Mouse (Mus musculus) stomach, embryonic 16.5 days (tissue): ENCODE measurements around the gene Olfr64. TPM values are rescaled to one million over a fixed set of nuclear protein-coding genes. Genes with fewer than 3 reads are reported as not detected.

Experiments used
- ATAC-seq: fragments of 200-750 bp; cut with Nextera tagmentation; 2 replicates; pipeline ENCODE4 v1.8.0; 2017; ENCODE audit warnings: moderate number of reproducible peaks, moderate TSS enrichment; ENCODE audit not compliant: insufficient read depth, low FRiP score
- H3K27ac ChIP-seq: fragments of 300-500 bp; sonication (generic); 2 replicates; pipeline ENCODE4 v1.5.1; 2014; ENCODE audit warnings: low read length
- H3K27me3 ChIP-seq: fragments of 300-500 bp; sonication (generic); 2 replicates; pipeline ENCODE4 v1.6.1; 2014; ENCODE audit warnings: low read length, control low read depth, mixed read lengths; ENCODE audit not compliant: control insufficient read depth, insufficient read depth
- H3K36me3 ChIP-seq: fragments of 300-500 bp; sonication (generic); 2 replicates; pipeline ENCODE4 v1.6.1; 2014; ENCODE audit warnings: low read length; ENCODE audit not compliant: control insufficient read depth, insufficient read depth
- H3K4me1 ChIP-seq: fragments of 300-500 bp; sonication (generic); 2 replicates; pipeline ENCODE4 v1.6.1; 2014; ENCODE audit warnings: low read length, control low read depth, mixed read lengths; ENCODE audit not compliant: control insufficient read depth, insufficient read depth
- H3K4me2 ChIP-seq: fragments of 300-500 bp; sonication (generic); 2 replicates; pipeline ENCODE4 v1.6.1; 2014; ENCODE audit warnings: low read depth, low read length, mixed read lengths
- H3K4me3 ChIP-seq: fragments of 300-500 bp; sonication (generic); replicated peaks from 2 replicates; pipeline ENCODE4 v1.5.1; 2014; ENCODE audit warnings: mild to moderate bottlenecking, low read length
- H3K9ac ChIP-seq: fragments of 300-500 bp; sonication (generic); 2 replicates; pipeline ENCODE4 v1.6.1; 2014; ENCODE audit warnings: low read length
- H3K9me3 ChIP-seq: fragments of 300-500 bp; sonication (generic); replicated peaks from 2 replicates; pipeline ENCODE4 v1.6.1; 2016; ENCODE audit warnings: low read length, control low read depth; ENCODE audit not compliant: control insufficient read depth
- WGBS: fragments of 180-500 bp; shearing (Covaris S2); extraction: QIAGEN DNeasy Blood & Tissue Kit; methylation state at CpG from one replicate; pipeline ENCODE4 v1.1.7; 2014; 5-methylcytosine and 5-hydroxymethylcytosine counted together
- polyA plus RNA-seq: library from polyadenylated mRNA; unstranded; fragments of >200 nt; fragmentation: Nextera tagmentation; extraction: Ambion mirVana; gene quantifications from 2 replicates; pipeline ENCODE4 v1.2.1, GENCODE M21; 2015

Olfr64 gene
- polyA plus RNA-seq = not detected in 2 replicates

DNA sequence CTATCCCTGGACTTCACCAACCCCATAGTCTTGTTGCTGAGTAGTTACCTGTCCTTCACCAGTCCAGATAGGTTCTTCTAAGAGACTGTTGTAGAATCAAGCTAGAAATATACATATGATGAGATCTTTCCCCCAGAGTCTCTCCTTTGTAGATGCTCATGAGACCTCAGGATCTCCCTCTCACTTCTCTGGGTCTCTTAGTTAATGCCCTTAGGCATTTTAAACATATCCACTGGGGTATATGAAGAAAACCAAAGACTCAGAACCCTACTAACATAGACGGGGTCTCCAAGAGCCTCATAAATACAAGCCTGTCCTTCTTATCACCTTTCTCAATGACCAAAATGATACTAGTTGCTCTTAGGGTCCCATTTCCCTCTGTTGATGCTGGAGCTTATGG is at the start of gene Olfr64:
TSS of gene Olfr64 (minus strand) at position 101 of the 400 bp plus-strand sequence.
- WGBS = 67% methylated on average over 1 of the region's 1 CpGs

DNA sequence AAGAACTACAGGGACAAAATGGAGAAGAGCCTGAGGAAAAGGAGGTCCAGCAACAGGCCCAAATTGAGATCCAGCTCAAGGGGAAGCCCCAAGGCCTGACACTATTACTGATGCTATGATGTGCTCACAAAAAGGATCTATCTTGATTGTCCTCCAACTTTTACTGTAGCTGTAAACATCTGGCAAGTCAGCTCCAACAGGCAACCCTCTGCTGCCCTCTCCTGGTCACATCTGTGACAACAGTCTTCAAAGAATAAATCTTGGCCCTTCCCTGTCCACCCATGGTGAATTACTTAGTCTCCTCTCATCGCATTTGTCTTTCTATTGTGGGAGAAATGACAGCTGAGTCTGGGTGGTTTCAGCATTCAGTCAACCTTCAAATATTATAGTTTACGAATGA is 48.4 kb upstream of the Olfr64 start:
- H3K4me1 ChIP-seq = no peaks in the 10 kb centered on the region
- ATAC-seq = no peak
- 17% methylated on average over 2 of the region's 2 CpGs for WGBS

More for the DNA sequence above, at the start of gene Olfr64:
- Histone ChIP-seq H3K4me2 (no peak within 1 kb of the TSS), H3K9me3 (no peaks in the 10 kb centered on the region), H3K27me3 (no peaks in the 10 kb centered on the region), H3K9ac (no peak within 1 kb of the TSS), H3K36me3 (no peaks in the 10 kb centered on the region), H3K4me3 (no peak within 1 kb of the TSS), H3K4me1 (no peaks in the 10 kb centered on the region), H3K27ac (no peak within 1 kb of the TSS)
- ATAC-seq = no peak

DNA sequence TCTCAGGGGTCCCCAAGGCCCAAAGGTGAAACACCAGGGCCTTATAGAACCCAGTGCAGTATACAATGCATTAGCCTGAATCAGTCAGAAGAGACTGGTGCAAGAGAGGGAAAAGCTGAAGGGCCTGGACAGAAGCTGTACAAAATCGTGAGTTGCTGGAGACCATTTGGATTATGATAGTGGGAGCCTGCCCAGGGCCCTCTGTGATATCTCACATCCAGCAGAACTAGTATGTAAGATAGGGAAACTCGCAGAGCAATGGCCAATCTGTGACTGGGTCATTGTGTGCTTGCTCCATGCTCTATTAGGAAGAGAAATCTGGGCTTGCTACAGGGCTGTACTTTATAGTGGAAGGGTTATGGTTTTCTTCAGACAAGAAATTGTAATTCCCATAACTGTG is 40.0 kb upstream of the Olfr64 start, which contains the start of gene Olfr632:
TSS of gene Olfr632 (plus strand) at position 84 of the 400 bp plus-strand sequence.
- no peaks in the 10 kb centered on the region for H3K36me3 ChIP-seq
- H3K9ac ChIP-seq = no peak within 1 kb of the TSS
- no peak within 1 kb of the TSS for H3K4me2 ChIP-seq
- H3K27ac ChIP-seq = no peak within 1 kb of the TSS
- H3K27me3 ChIP-seq = no peaks in the 10 kb centered on the region
- no peak for ATAC-seq
- 71% methylated on average over 2 of the region's 2 CpGs for WGBS
- H3K4me3 ChIP-seq = no peak within 1 kb of the TSS
- H3K4me1 ChIP-seq = no peaks in the 10 kb centered on the region
- H3K9me3 ChIP-seq = no peaks in the 10 kb centered on the region

More for the DNA sequence above, 48.4 kb upstream of the Olfr64 start:
- H3K9ac ChIP-seq = no peak overlapping the region
- H3K4me2 ChIP-seq = no peak overlapping the region
- no peak overlapping the region for H3K27ac ChIP-seq
- H3K9me3 ChIP-seq = no peaks in the 10 kb centered on the region
- H3K36me3 ChIP-seq = no peaks in the 10 kb centered on the region
- no peak overlapping the region for H3K4me3 ChIP-seq
- H3K27me3 ChIP-seq = no peaks in the 10 kb centered on the region

DNA sequence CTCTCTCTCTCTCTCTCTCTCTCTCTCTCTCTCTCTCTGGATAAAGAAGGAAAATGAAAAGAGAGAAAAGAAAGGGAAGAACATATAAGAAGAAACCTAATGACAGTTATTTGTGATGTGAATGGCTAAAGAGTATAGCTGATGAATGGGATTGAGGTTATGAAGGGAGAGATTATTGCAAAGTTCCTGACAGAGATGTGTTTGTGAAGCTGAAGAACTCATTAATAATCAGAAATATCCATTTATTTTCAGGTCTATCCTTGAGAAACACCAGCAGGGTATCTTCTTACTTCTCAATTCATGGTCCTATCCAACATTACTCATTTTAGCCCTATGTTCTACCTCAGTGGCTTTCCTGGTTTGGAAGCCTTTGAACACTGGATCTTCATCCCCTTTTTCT is 34.2 kb upstream of the Olfr64 start, which contains the start of gene Olfr631:
TSS of gene Olfr631 (plus strand) at position 301 of the 400 bp plus-strand sequence.
- no peaks in the 10 kb centered on the region for H3K36me3 ChIP-seq
- no peak for ATAC-seq
- no peak within 1 kb of the TSS for H3K4me3 ChIP-seq
- H3K9ac ChIP-seq = no peak within 1 kb of the TSS
- H3K4me1 ChIP-seq = no peaks in the 10 kb centered on the region
- H3K27me3 ChIP-seq = no peaks in the 10 kb centered on the region; the same call in 1 of the 2 replicates
- H3K4me2 ChIP-seq = no peak within 1 kb of the TSS
- H3K9me3 ChIP-seq = no peaks in the 10 kb centered on the region
- no peak within 1 kb of the TSS for H3K27ac ChIP-seq

DNA sequence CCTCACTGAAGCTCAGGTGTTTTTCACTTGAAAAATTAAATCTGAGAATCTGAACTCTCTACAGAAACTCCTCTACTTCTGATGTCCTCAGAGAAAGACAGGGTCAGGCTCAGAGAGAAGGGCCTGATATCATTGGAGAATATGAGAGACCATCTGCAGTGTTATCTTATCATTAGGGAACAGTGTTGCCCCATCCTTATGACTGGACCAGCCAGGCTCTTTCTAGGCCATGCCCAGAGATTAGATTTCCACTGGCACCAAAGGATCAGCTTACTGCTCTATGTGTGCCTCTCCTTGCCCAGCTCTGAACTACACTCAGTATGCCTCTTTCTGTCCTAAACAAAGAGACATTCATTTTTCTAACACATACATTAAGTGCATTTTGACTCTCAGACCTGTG is 21.1 kb upstream of the Olfr64 start:
- peak; percentile 40; the same call in 1 of the 2 replicates for ATAC-seq
- Histone ChIP-seq H3K36me3 (no peaks in the 10 kb centered on the region), H3K4me2 (no peak overlapping the region), H3K4me1 (no peaks in the 10 kb centered on the region), H3K9ac (no peak overlapping the region), H3K27me3 (no peaks in the 10 kb centered on the region), H3K4me3 (no peak overlapping the region), H3K27ac (no peak overlapping the region), H3K9me3 (no peaks in the 10 kb centered on the region)

DNA sequence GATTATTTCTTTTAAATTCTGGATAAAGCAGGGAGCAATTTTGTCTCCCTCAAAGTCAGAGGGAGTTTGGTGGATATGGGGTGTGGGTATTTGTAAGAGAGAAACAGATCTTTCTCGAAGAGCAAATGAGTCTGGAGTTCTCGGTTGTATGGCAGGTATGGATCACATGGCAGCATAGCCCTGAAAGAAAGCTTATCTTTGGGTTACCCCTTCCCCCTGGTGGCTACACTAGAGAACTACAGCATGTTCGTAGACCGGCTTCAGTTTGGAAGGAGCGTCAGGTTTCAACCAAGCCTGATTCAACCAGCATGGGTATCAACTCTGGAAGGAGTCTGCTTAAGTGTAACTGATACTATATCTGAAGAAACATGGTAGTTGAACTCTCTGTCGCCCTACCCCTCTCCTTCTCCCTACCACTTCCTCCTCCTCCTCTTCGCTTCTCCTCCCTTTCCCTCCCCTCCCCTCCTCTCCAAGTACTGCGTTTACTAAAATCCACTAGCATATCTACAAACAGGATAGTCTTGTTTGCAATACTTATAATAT is 18.8 kb upstream of the Olfr64 start:
- 44% methylated on average over 8 of the region's 8 CpGs for WGBS
- Histone ChIP-seq H3K4me2 (no peak overlapping the region), H3K27ac (no peak overlapping the region), H3K4me1 (no peaks in the 10 kb centered on the region), H3K9me3 (no peaks in the 10 kb centered on the region), H3K27me3 (no peaks in the 10 kb centered on the region), H3K4me3 (no peak overlapping the region), H3K9ac (no peak overlapping the region), H3K36me3 (no peaks in the 10 kb centered on the region)
- no peak for ATAC-seq

DNA sequence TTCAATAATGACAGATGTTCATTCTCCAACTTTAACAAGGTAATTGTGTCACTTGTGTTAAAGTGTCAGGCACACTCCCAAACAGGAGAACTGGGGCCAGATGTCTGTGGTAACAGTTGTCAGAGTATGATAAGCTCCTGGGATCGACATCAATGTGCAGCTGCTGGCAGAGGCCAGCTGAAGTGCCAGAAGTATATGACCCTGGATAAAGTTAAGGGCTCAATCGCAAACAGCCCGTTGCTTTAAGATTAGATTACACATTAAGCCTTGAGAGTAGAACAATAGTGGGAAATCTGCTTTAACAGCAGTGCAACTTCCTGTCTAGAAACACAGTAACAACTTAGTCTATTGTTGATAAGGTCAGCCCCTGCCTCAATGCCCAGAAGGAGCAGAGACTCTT is 15.8 kb upstream of the Olfr64 start:
- Histone ChIP-seq H3K4me2 (no peak overlapping the region), H3K9me3 (no peaks in the 10 kb centered on the region), H3K36me3 (no peaks in the 10 kb centered on the region), H3K4me3 (no peak overlapping the region), H3K27ac (no peak overlapping the region), H3K9ac (no peak overlapping the region), H3K4me1 (no peaks in the 10 kb centered on the region), H3K27me3 (no peaks in the 10 kb centered on the region)
- WGBS = 17% methylated on average over 3 of the region's 3 CpGs
- peak; percentile 79 for ATAC-seq

DNA sequence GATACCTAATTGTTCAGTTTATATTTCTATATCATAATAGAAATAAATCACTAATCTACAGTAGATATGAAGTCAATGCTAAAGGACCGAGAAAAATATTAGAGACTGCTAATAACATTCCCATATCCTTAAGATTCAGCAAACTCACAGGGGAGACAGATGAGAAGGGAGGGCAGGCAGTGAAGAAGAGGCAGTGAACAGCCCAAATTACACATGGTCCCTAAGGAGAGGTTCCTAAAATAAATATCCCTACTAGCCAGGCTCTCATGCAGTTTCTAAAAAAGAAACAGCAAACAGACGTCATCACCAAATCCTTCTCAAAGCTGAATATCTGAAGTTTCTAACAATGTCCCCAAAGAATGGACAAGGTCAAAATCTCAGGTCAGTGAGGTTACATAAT is 8.9 kb upstream of the Olfr64 start, which contains the start of gene Olfr65:
TSS of gene Olfr65 (plus strand) at position 301 of the 400 bp plus-strand sequence.
- ATAC-seq = no peak
- H3K4me2 ChIP-seq = no peak within 1 kb of the TSS
- H3K4me3 ChIP-seq = no peak within 1 kb of the TSS
- 84% methylated on average over 2 of the region's 2 CpGs for WGBS
- no peak within 1 kb of the TSS for H3K27ac ChIP-seq
- H3K4me1 ChIP-seq = no peaks in the 10 kb centered on the region
- H3K36me3 ChIP-seq = no peaks in the 10 kb centered on the region
- no peaks in the 10 kb centered on the region for H3K9me3 ChIP-seq
- no peaks in the 10 kb centered on the region for H3K27me3 ChIP-seq
- no peak within 1 kb of the TSS for H3K9ac ChIP-seq

DNA sequence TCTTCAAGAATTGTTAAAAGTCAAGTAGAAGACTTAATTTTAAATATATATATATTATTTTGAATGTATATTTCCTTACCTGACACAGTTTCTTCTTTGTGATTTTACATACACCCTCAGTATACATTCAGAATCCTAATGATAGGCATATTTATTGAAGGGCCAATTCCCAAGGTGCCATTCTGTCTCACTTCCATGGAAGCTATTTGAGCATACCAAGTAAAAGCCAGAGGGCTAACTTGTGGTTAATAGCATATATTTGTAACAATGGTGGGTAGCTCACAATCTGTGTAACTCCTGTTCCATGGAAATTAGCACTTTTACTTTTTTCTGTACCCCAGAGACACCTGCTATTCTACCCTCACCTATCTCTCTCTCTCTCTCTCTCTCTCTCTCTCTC is 8.1 kb downstream of the Olfr64 start, which contains the start of gene Olfr66:
TSS of gene Olfr66 (minus strand) at position 101 of the 400 bp plus-strand sequence.
- no peak within 1 kb of the TSS for H3K4me2 ChIP-seq
- H3K9me3 ChIP-seq = no peaks in the 10 kb centered on the region
- no peak within 1 kb of the TSS for H3K9ac ChIP-seq
- H3K4me3 ChIP-seq = no peak within 1 kb of the TSS
- H3K36me3 ChIP-seq = no peaks in the 10 kb centered on the region
- H3K27ac ChIP-seq = no peak within 1 kb of the TSS
- H3K27me3 ChIP-seq = no peaks in the 10 kb centered on the region
- no peak for ATAC-seq
- H3K4me1 ChIP-seq = no peaks in the 10 kb centered on the region
